Mouse (Mus musculus) central nervous system, embryonic 11.5 days (tissue): ENCODE data around the gene Vps25. TPM values are rescaled to one million over a fixed set of nuclear protein-coding genes. Genes with fewer than 3 reads are reported as not detected.

Experiments
- polyA plus RNA-seq: library from polyadenylated mRNA; depleted of rRNA; stranded (reverse); fragments of >200 nt; gene quantifications from 2 replicates; pipeline ENCODE4 v1.2.3, GENCODE M21; 2012; rRNA removed

The Vps25 gene
- polyA plus RNA-seq = 46.6 and 64.9 TPM in 2 replicates

GRCm38 (mm10) chr11:101253613-101254389, at the start of gene Vps25:
Gene Vps25, plus strand, starts transcription at chr11:101253707.

GRCm38 (mm10) chr11:101226065-101226701, 27.3 kb upstream of the Vps25 start, which contains the start of gene Ezh1:
Gene Ezh1, minus strand, starts transcription at chr11:101226463.

GRCm38 (mm10) chr11:101245855-101246701, 7.4 kb upstream of the Vps25 start, which contains the start of gene Ramp2:
Gene Ramp2, plus strand, starts transcription at chr11:101246028.

GRCm38 (mm10) chr11:101259948-101260825, 6.7 kb downstream of the Vps25 start, which contains the start of gene Wnk4:
Gene Wnk4, plus strand, starts transcription at chr11:101260567.

GRCm38 (mm10) chr11:101278223-101279192, 25.0 kb downstream of the Vps25 start, which contains the start of the genes Cntd1 and Coa3:
Gene Cntd1, plus strand, starts transcription at chr11:101279012.
Gene Coa3, minus strand, starts transcription at chr11:101279114.

GRCm38 (mm10) chr11:101302004-101302798, 48.7 kb downstream of the Vps25 start, which contains the start of gene Becn1:
Gene Becn1, minus strand, starts transcription at chr11:101302286.

Other genes starting within 250 kb of the Vps25 start
- gene Atp6v0a1, start 244.3 kb upstream of the Vps25 start, polyA plus RNA-seq = 75.1 and 97.4 TPM in 2 replicates
- 6.2 and 7.2 TPM in 2 replicates for gene Naglu, start 183.7 kb upstream of the Vps25 start, polyA plus RNA-seq
- 0.30 and 0.55 TPM in 2 replicates for gene Hsd17b1, start 175.3 kb upstream of the Vps25 start, polyA plus RNA-seq
- 46.4 and 49.7 TPM in 2 replicates for gene Coasy, start 171.1 kb upstream of the Vps25 start, polyA plus RNA-seq
- gene Mlx, start 166.4 kb upstream of the Vps25 start, polyA plus RNA-seq = 24.2 and 37.5 TPM in 2 replicates
- gene Psmc3ip, start 158.3 kb upstream of the Vps25 start, polyA plus RNA-seq = 50.1 and 54.5 TPM in 2 replicates
- gene Retreg3, start 133.8 kb upstream of the Vps25 start, polyA plus RNA-seq = 39.1 and 53.7 TPM in 2 replicates
- 23.1 and 35.8 TPM in 2 replicates for gene Tubg1, start 133.8 kb upstream of the Vps25 start, polyA plus RNA-seq
- gene Tubg2, start 97.8 kb upstream of the Vps25 start, polyA plus RNA-seq = 2.4 and 4.7 TPM in 2 replicates
- gene Cntnap1, start 83.2 kb upstream of the Vps25 start, polyA plus RNA-seq = 0.77 and 1.3 TPM in 2 replicates
- 8.0 and 10.1 TPM in 2 replicates for gene Plekhh3, start 82.4 kb upstream of the Vps25 start, polyA plus RNA-seq
- not detected in 2 replicates for gene Ccr10, start 78.3 kb upstream of the Vps25 start, polyA plus RNA-seq
- 11.1 and 20.0 TPM in 2 replicates for gene Ezh1, start 27.2 kb upstream of the Vps25 start, polyA plus RNA-seq
- gene Ramp2, start 7.7 kb upstream of the Vps25 start, polyA plus RNA-seq = 41.2 and 53.6 TPM in 2 replicates
- 7.6 and 8.6 TPM in 2 replicates for gene Wnk4, start 6.9 kb downstream of the Vps25 start, polyA plus RNA-seq
- 1.1 and 1.8 TPM in 2 replicates for gene Cntd1, start 25.3 kb downstream of the Vps25 start, polyA plus RNA-seq
- 93.9 and 163 TPM in 2 replicates for gene Coa3, start 25.4 kb downstream of the Vps25 start, polyA plus RNA-seq
- gene Becn1, start 48.6 kb downstream of the Vps25 start, polyA plus RNA-seq = 115 and 433 TPM in 2 replicates
- 101 and 138 TPM in 2 replicates for gene Psme3, start 62.5 kb downstream of the Vps25 start, polyA plus RNA-seq
- 8.2 and 8.5 TPM in 2 replicates for gene Aoc2, start 71.4 kb downstream of the Vps25 start, polyA plus RNA-seq
- gene Aoc3, start 76.9 kb downstream of the Vps25 start, polyA plus RNA-seq = 0.22 and 0.24 TPM in 2 replicates
- not detected in 2 replicates for gene G6pc, start 113.9 kb downstream of the Vps25 start, polyA plus RNA-seq
- 59.2 and 85.3 TPM in 2 replicates for gene Aarsd1, start 163.9 kb downstream of the Vps25 start, polyA plus RNA-seq
- 3.7 and 5.7 TPM in 2 replicates for gene Gm27029, start 171.1 kb downstream of the Vps25 start, polyA plus RNA-seq
- gene Rundc1, start 171.4 kb downstream of the Vps25 start, polyA plus RNA-seq = 18.1 and 22.8 TPM in 2 replicates
- gene Ptges3l, start 171.6 kb downstream of the Vps25 start, polyA plus RNA-seq = 6.3 and 9.9 TPM in 2 replicates
- gene Rpl27, start 188.6 kb downstream of the Vps25 start, polyA plus RNA-seq = 657 and 1,364 TPM in 2 replicates
- gene Ifi35, start 194.7 kb downstream of the Vps25 start, polyA plus RNA-seq = 4.4 and 4.6 TPM in 2 replicates
- gene Rnd2, start 211.3 kb downstream of the Vps25 start, polyA plus RNA-seq = 95.7 and 130 TPM in 2 replicates
- gene Vat1, start 212.5 kb downstream of the Vps25 start, polyA plus RNA-seq = 63.1 and 63.6 TPM in 2 replicates